Mouse (Mus musculus): Measurements from ENCODE around the gene Bfsp2.

Bfsp2 gene

GRCm38 (mm10) chr9:103378686-103379085 is 101.5 kb downstream of the Bfsp2 start:
- DNase-seq, result no peak

GRCm38 (mm10) chr9:103376346-103377320 is 103.6 kb downstream of the Bfsp2 start:
- no peak for DNase-seq
